Comparison of ENCODE assay signal across 8 mouse cellular contexts in the genomic region with DNA sequence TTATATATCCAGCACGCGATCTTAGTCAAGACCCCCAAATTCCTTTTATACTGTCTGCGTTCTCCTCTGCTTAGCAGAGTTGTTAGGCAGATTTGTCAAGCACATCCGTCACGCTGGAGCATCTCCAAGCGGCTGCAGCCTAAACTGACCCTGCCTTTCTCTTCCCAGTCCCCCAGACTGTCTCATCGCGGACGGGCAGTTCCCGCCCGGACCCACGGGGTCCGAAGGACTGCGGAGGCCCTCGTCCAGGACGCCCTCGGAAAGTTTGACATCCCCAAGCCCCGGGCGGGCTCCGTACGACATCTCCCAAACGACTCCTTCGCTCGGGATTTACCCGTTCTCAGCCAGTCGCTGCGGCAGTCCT. TPM values are rescaled to one million over a fixed set of nuclear protein-coding genes. Genes with fewer than 3 reads are reported as not detected.
DNase-seq lines count a peak whose midpoint lies in the region; ATAC-seq and TF ChIP-seq lines count a peak whose summit lies in the region.

No protein-coding gene starts in this region.

- in situ Hi-C loops in Patski (cut with MboI; ENCODE audit: low pct_unique_long_range_greater_than_20kb), result loop anchor here (5.0 to 25.0 kb wide), 3 partner anchors 137 to 1382 kb away; no protein-coding TSS in a partner anchor

- POLR2A ChIA-PET in Patski (lab: Charles Lee), result no interaction called here

- peak overlapping the region; percentile 70 to 77 for H3K4me3 ChIP-seq in heart, embryonic 14.5 days (ENCODE audit: control insufficient read depth in 1 of 2, insufficient read depth in 1 of 2, low read depth in 1 of 2, low read length in 2 of 2)
- H3K4me3 ChIP-seq in hindbrain, embryonic 10.5 days, result peak overlapping the region; percentile 86
- peak overlapping the region; percentile 91 for H3K4me3 ChIP-seq in midbrain, embryonic 10.5 days

- TF ChIP-seq CTCF in Patski (IDR thresholded peaks at IDR 0.05), result no peak

- H3K4me2 ChIP-seq in heart, embryonic 14.5 days (ENCODE audit: low read length), result peak overlapping the region; percentile 74

- CTCF ChIA-PET in Patski (lab: Charles Lee), result interaction anchor here (1.5 to 2.7 kb wide), 2 partner anchors 134 to 193 kb away, joined by 4 to 9 read pairs; no protein-coding TSS in a partner anchor

- no peak for DNase-seq in heart, adult 8-10 months (ENCODE audit: low spot score)
- DNase-seq in Patski (ENCODE audit: low read depth, low spot score), result no peak
- DNase-seq in hindbrain, embryonic 10.5 days (ENCODE audit: low spot score), result no peak
- no peak for DNase-seq in midbrain, embryonic 10.5 days (ENCODE audit: low spot score)
- no peak for DNase-seq in frontal cortex, postnatal 36 days (ENCODE audit: low spot score in 2 of 2)
- DNase-seq in layer of hippocampus, adult 9-11 months, result no peak
- DNase-seq in thymus, postnatal 4 days, result no peak

- H3K27me3 ChIP-seq in heart, embryonic 14.5 days (ENCODE audit: control insufficient read depth, insufficient read depth, low read length), result no peaks in the 10 kb centered on the region
- peaks cover 4% of the 10 kb centered on the region for H3K27me3 ChIP-seq in Patski
- no peaks in the 10 kb centered on the region for H3K27me3 ChIP-seq in hindbrain, embryonic 10.5 days (ENCODE audit: insufficient read depth, poor library complexity, severe bottlenecking)
- no peaks in the 10 kb centered on the region for H3K27me3 ChIP-seq in midbrain, embryonic 10.5 days (ENCODE audit: low read depth, poor library complexity, severe bottlenecking)

- 0 out of 2 replicates have a peak, but pooled peaks cover 6% of the 10 kb centered on the region for H3K36me3 ChIP-seq in heart, embryonic 14.5 days (ENCODE audit: control insufficient read depth, insufficient read depth, low read length)
- H3K36me3 ChIP-seq in hindbrain, embryonic 10.5 days, result peaks cover 12% of the 10 kb centered on the region
- H3K36me3 ChIP-seq in midbrain, embryonic 10.5 days, result peaks cover 22% of the 10 kb centered on the region

- peak overlapping the region; percentile 81 for H3K9ac ChIP-seq in heart, embryonic 14.5 days (ENCODE audit: low read length)

- H3K4me1 ChIP-seq in heart, embryonic 14.5 days (ENCODE audit: control insufficient read depth in 2 of 2, insufficient read depth in 2 of 2, low read length in 2 of 2), result peaks cover 0 to 8% of the 10 kb centered on the region in 2 experiments; a peak in 2 of 4 replicates
- peaks cover 16% of the 10 kb centered on the region for H3K4me1 ChIP-seq in hindbrain, embryonic 10.5 days (replicated peaks)
- H3K4me1 ChIP-seq in midbrain, embryonic 10.5 days, result peaks cover 14% of the 10 kb centered on the region

- under 1% methylated on average over 27 of the region's 27 CpGs for WGBS in heart, embryonic 14.5 days
- under 1% methylated on average over 27 of the region's 27 CpGs for WGBS in hindbrain, embryonic 10.5 days
- WGBS in midbrain, embryonic 10.5 days, result under 1% methylated on average over 27 of the region's 27 CpGs

- peak overlapping the region; percentile 56 to 66 for H3K27ac ChIP-seq in heart, embryonic 14.5 days (replicated peaks in 1 of 2; ENCODE audit: control insufficient read depth in 1 of 2, insufficient read depth in 1 of 2, low read depth in 2 of 2, low read length in 2 of 2)
- H3K27ac ChIP-seq in hindbrain, embryonic 10.5 days, result peak overlapping the region; percentile 87
- H3K27ac ChIP-seq in midbrain, embryonic 10.5 days (replicated peaks), result peak overlapping the region; percentile 95

- peak; percentile 57 for ATAC-seq in heart, embryonic 14.5 days (ENCODE audit: insufficient number of reproducible peaks, insufficient read depth, low FRiP score, low read depth)
- ATAC-seq in Patski, result peak; percentile 20

- no peaks in the 10 kb centered on the region for H3K9me3 ChIP-seq in heart, embryonic 14.5 days (ENCODE audit: control insufficient read depth, low read length)
- no peaks in the 10 kb centered on the region for H3K9me3 ChIP-seq in hindbrain, embryonic 10.5 days
- H3K9me3 ChIP-seq in midbrain, embryonic 10.5 days (replicated peaks), result no peaks in the 10 kb centered on the region

RNA-seq across cellular contexts. Expression of a gene that starts 0.5 kb away (rescaled TPM):
- polyA plus RNA-seq in heart, embryonic 14.5 days (2014; fragmentation: Nextera tagmentation; extraction: Ambion mirVana), result 29.1 and 32.3 TPM in 2 replicates
- total RNA-seq in heart, adult 8-10 months (2022), result under 1 TPM; 0.06 to 0.63 (median 0.21) TPM
- 29.2 TPM for polyA plus RNA-seq in Patski (2021)
- 47.3 and 65.5 TPM in 2 replicates for polyA plus RNA-seq in hindbrain, embryonic 10.5 days (2016; fragmentation: Nextera tagmentation; extraction: Ambion mirVana)
- 72.8 and 75.1 TPM in 2 replicates for polyA plus RNA-seq in midbrain, embryonic 10.5 days (2016; fragmentation: Nextera tagmentation; extraction: Ambion mirVana)

RNA-seq across cellular contexts. Expression of a gene that starts 29.8 kb away (rescaled TPM):
- polyA plus RNA-seq in heart, embryonic 14.5 days (2014; fragmentation: Nextera tagmentation; extraction: Ambion mirVana), result 0.15 and 0.34 TPM in 2 replicates
- total RNA-seq in heart, adult 8-10 months (2022), result under 1 TPM in 2 of 4 experiments, not detected in 2; 0.06 to 0.09 TPM
- 0.05 TPM for polyA plus RNA-seq in Patski (2021)
- polyA plus RNA-seq in hindbrain, embryonic 10.5 days (2016; fragmentation: Nextera tagmentation; extraction: Ambion mirVana), result 0.44 and 0.62 TPM in 2 replicates
- 0.50 and 0.73 TPM in 2 replicates for polyA plus RNA-seq in midbrain, embryonic 10.5 days (2016; fragmentation: Nextera tagmentation; extraction: Ambion mirVana)
